ENCODE assay signal across 8 mouse cellular contexts in the genomic region with DNA sequence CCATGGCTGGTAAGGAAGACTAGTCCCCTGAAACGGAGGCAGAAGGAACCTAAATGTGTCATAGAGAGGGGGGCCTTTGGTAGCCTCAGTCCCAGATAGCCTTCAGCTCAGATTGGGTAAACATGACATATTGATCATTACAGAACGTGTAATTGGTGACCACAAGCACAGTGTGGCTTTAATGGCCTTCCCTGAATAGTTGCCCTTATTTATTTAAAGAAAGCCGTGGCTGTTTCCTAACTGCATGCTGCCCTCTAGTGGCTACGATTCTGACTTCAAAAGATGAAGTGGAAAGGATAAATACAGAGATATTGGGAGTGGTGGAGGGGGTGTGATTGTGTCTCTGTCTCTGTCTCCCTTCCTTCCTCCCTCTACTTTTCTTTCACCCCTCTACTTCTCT.
DNase-seq lines count a peak whose midpoint lies in the region; ATAC-seq and TF ChIP-seq lines count a peak whose summit lies in the region.

No protein-coding gene starts in this region.

- intact Hi-C loops in gastrocnemius, postnatal 14 days (cut with DNase I; ENCODE audit: low total_unique reads): loop anchor here (10.0 kb wide), 2 partner anchors 232 to 1062 kb away; a partner anchor contains a TSS

- no peak overlapping the region for H3K4me3 ChIP-seq in liver, embryonic 14.5 days (ENCODE audit: insufficient read depth in 1 of 2, low read depth in 2 of 2, low read length in 2 of 2)

- no peak overlapping the region for H3K9ac ChIP-seq in liver, embryonic 14.5 days (replicated peaks)

- H3K27me3 ChIP-seq in Patski: no peaks in the 10 kb centered on the region
- no peaks in the 10 kb centered on the region for H3K27me3 ChIP-seq in liver, embryonic 14.5 days (ENCODE audit: control insufficient read depth, insufficient read depth, low read length)

- H3K36me3 ChIP-seq in liver, embryonic 14.5 days (replicated peaks; ENCODE audit: control insufficient read depth, insufficient read depth, low read depth): no peaks in the 10 kb centered on the region

- TF ChIP-seq EP300 in liver, embryonic 14.5 days (IDR thresholded peaks at IDR 0.05; ENCODE audit: low read depth): no peak

- H3K4me1 ChIP-seq in liver, embryonic 14.5 days (replicated peaks; ENCODE audit: control insufficient read depth in 2 of 2, insufficient read depth in 2 of 2, low read length in 1 of 2): no peaks in the 10 kb centered on the region

- no peak for ATAC-seq in Patski
- no peak for ATAC-seq in liver, embryonic 14.5 days (ENCODE audit: insufficient read depth)
- ATAC-seq in inflammation-experienced regulatory T-cells, adult 6 months: no peak

- peak; percentile 63 for DNase-seq in ES-CJ7 (ENCODE audit: low read depth, low spot score)
- DNase-seq in Patski (ENCODE audit: low read depth, low spot score): peak; percentile 44
- DNase-seq in cerebellum, postnatal 25 days: peak; percentile 59 to 83
- peak; percentile 60 for DNase-seq in gastrocnemius, postnatal 14 days
- DNase-seq in kidney, postnatal 14 days: peak; percentile 85
- DNase-seq in liver, embryonic 14.5 days (ENCODE audit: low read depth in 3 of 3, low spot score in 3 of 3): peak in 2 of 3 experiments; percentile 2 to 10
- DNase-seq in right cerebral cortex, adult 18-20 months: peak; percentile 55

- no peaks in the 10 kb centered on the region for H3K9me3 ChIP-seq in liver, embryonic 14.5 days (ENCODE audit: control insufficient read depth, low read length)

- H3K4me2 ChIP-seq in liver, embryonic 14.5 days (ENCODE audit: low read depth): no peak overlapping the region

- POLR2A ChIA-PET in Patski (lab: Charles Lee): interaction anchor here (0.6 to 2.6 kb wide), 2 partner anchors 244 to 263 kb away, joined by 3 to 11 read pairs; no protein-coding TSS in a partner anchor

- no peak overlapping the region for H3K27ac ChIP-seq in liver, embryonic 14.5 days

- 12% methylated on average over 4 of the region's 4 CpGs for WGBS in liver, embryonic 14.5 days (ENCODE audit: insufficient replicate concordance)

- TF ChIP-seq CTCF in Patski (IDR thresholded peaks at IDR 0.05): peak; percentile 71
- peak; percentile 54; the same call in 1 of the 2 replicates for TF ChIP-seq CTCF in liver, embryonic 14.5 days (IDR thresholded peaks at IDR 0.05; ENCODE audit: low read depth)

- in situ Hi-C loops in Patski (cut with MboI; ENCODE audit: low pct_unique_long_range_greater_than_20kb): loop anchor here (5.0 to 10.0 kb wide), 6 partner anchors 159 to 1069 kb away; no protein-coding TSS in a partner anchor

- CTCF ChIA-PET in Patski (lab: Charles Lee): interaction anchor here (0.7 to 1.7 kb wide), 10 partner anchors 10 to 261 kb away, joined by 3 to 5 read pairs (median 4); no protein-coding TSS in a partner anchor

Comparison
In these comparisons a context has a peak if more than half of its experiments do, and no peak if none do; other contexts are left out.
1. DNase-seq: peak in every context shown above with its lines; median percentile 85 in kidney, postnatal 14 days; 71 in cerebellum, postnatal 25 days; 63 in ES-CJ7; 60 in gastrocnemius, postnatal 14 days; 55 in right cerebral cortex, adult 18-20 months; 44 in Patski; 6 in liver, embryonic 14.5 days.